Mouse (Mus musculus): ENCODE results near the gene Mthfd1.

- TF ChIP-seq POLR2A (IDR thresholded peaks at IDR 0.05; ENCODE audit: control insufficient read depth, low read depth, low read length) (no peak), CTCF (IDR thresholded peaks at IDR 0.05; ENCODE audit: control insufficient read depth, insufficient read depth, insufficient replicate concordance, low read depth, low read length) (no peak)
These were observed 90.8 kb downstream of the Mthfd1 start for GRCm38 (mm10) chr12:76345759-76346455.

Data from testis, adult 2 months (tissue).